Mouse (Mus musculus): Measurements from ENCODE around the gene Nck1. TPM values are rescaled to one million over a fixed set of nuclear protein-coding genes. Genes with fewer than 3 reads are reported as not detected.

Gene Nck1
- 35.3 and 40.9 TPM in 2 replicates for polyA plus RNA-seq (2015; fragmentation: Nextera tagmentation; extraction: Ambion mirVana)

DNA sequence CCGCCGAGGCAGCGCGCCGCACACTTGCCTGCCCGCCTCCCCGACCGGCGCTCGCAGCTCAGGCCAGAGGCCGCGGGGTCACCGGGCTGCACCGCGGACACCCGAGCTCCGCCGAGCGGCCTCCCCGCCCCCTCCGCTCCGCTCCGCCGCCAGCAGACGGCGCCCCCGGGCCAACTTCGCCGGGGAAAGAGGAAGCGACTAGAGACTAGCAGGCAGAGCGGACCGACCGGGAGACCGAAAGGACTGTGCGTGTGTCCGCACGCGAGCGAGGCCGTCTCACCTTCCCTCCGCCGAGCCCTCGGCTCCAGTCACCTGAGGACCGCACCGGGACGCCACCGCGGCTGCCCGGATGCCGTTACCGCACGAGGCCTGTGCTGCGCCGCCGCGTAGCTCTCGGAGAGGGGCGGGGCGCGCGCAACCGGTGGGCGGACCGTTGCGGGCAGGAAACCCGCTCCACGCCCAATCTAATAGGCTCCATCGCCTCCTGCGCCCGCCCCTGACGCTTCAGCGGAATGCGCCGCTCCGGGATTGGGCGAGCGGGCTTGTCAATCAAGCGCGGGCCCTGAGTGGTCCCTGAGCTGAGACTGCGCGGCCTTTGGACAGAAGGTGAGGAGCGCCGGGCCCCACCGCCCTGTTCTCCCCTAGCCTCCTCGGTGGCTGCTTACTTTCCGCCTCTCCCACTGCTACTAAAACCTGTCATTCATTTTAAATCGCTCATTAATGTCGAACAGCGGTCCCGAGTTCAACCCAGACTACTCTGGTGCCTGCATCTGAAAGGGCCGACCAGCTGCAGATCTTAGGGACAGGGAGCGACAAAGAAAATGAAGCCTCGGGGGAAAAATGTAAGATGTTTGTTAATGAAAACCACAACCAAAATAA lies at the start of gene Nck1:
Nck1 (minus strand) TSS at position 420 of the 879 bp plus-strand sequence.

DNA sequence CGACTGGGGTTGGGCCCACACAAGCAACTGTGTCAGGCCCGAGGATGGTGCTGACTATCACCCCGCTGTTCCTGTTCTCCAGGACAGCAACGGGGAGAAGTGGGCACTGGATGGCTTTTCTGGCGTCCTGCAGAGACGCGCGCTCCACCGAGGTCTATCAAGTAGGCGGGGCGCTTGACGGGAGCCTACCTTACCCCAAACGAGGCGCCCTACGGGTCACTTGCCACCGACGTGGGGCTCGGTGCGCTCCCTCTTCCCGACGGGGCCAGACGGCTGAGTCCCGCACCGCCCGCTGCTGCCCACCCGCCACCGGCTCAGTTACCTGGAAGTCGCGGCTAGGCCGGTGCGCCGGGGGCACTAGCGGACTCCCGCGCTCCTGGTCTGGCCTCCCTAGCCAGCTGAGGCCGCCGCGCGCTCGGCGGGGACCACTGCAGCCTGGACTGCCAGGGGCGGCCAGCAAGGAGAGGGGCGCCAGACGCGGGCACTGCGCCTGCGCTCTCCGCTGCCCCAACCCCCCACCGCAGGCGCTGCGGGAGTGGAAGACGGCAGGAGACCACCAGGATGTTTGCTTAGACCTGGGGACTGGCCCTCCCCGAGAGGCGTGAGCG lies 24.8 kb upstream of the Nck1 start, which contains the start of gene Slc35g2:
Slc35g2 (minus strand) TSS at position 465 of the 608 bp plus-strand sequence.

GRCm38 (mm10) chr9:100486431-100486830 lies 59.5 kb downstream of the Nck1 start, which contains the start of gene Il20rb:
Gene Il20rb, minus strand, starts transcription at chr9:100486788.

Other genes starting within 250 kb of the Nck1 start
- gene Il20rb, start 59.3 kb downstream of the Nck1 start, polyA plus RNA-seq (2015; fragmentation: Nextera tagmentation; extraction: Ambion mirVana), result 0.85 and 1.5 TPM in 2 replicates
- gene Slc35g2, start 25.0 kb upstream of the Nck1 start, polyA plus RNA-seq (2015; fragmentation: Nextera tagmentation; extraction: Ambion mirVana), result 0.76 and 0.91 TPM in 2 replicates
- 44.6 and 46.5 TPM in 2 replicates for gene Stag1, start 51.7 kb upstream of the Nck1 start, polyA plus RNA-seq (2015; fragmentation: Nextera tagmentation; extraction: Ambion mirVana)